Mouse (Mus musculus) hindbrain, embryonic 14.5 days (tissue): Measurements from ENCODE around the gene Fam120c. TPM values are rescaled to one million over a fixed set of nuclear protein-coding genes. Genes with fewer than 3 reads are reported as not detected.
"Not testable (repeated sequence)": the region's sequence is repeated elsewhere in the genome, so short reads cannot be mapped to it uniquely, and the experiment has no call there.

ENCODE experiments used
- ATAC-seq: fragments of 200-750 bp; cut with Nextera tagmentation; 2 replicates; pipeline ENCODE4 v1.8.0; 2017; ENCODE audit warnings: moderate number of reproducible peaks, mild to moderate bottlenecking, moderate TSS enrichment, moderate library complexity; ENCODE audit not compliant: low FRiP score
- DNase-seq: peaks from one replicate; pipeline ENCODE4 v3.0.0-alpha.2; 2015; ENCODE audit warnings: low spot score
- H3K27ac ChIP-seq: fragments of 300-500 bp; sonication (generic); 2 replicates; pipeline ENCODE4 v1.5.1; 2014; ENCODE audit warnings: mild to moderate bottlenecking, moderate library complexity
- H3K27me3 ChIP-seq: fragments of 300-500 bp; sonication (generic); 2 replicates; pipeline ENCODE4 v1.6.1; 2014; ENCODE audit warnings: mild to moderate bottlenecking, low read length, mixed read lengths; ENCODE audit not compliant: control insufficient read depth, insufficient read depth
- H3K36me3 ChIP-seq: fragments of 300-500 bp; sonication (generic); replicated peaks from 2 replicates; pipeline ENCODE4 v1.6.1; 2014; ENCODE audit not compliant: control insufficient read depth, insufficient read depth
- H3K4me1 ChIP-seq: fragments of 300-500 bp; sonication (generic); replicated peaks from 2 replicates; pipeline ENCODE4 v1.6.1; 2014; ENCODE audit warnings: antibody characterized with exemption, low read length, mixed read lengths; ENCODE audit not compliant: control insufficient read depth, insufficient read depth
- H3K4me2 ChIP-seq: fragments of 300-500 bp; sonication (generic); replicated peaks from 2 replicates; pipeline ENCODE4 v1.6.1; 2014; ENCODE audit warnings: mild to moderate bottlenecking, moderate library complexity
- H3K4me3 ChIP-seq: fragments of 300-500 bp; sonication (generic); replicated peaks from 2 replicates; pipeline ENCODE4 v1.5.1; 2014; ENCODE audit warnings: mild to moderate bottlenecking, low read length
- H3K9ac ChIP-seq: fragments of 300-500 bp; sonication (generic); 2 replicates; pipeline ENCODE4 v1.6.1; 2014
- H3K9me3 ChIP-seq: fragments of 300-500 bp; sonication (generic); 2 replicates; pipeline ENCODE4 v1.6.1; 2016; ENCODE audit warnings: low read length; ENCODE audit not compliant: control insufficient read depth
- WGBS: fragments of 180-500 bp; shearing (Covaris S2); extraction: QIAGEN DNeasy Blood & Tissue Kit; methylation state at CpG from one replicate; pipeline ENCODE4 v1.1.7; 2014; 5-methylcytosine and 5-hydroxymethylcytosine counted together
- polyA plus RNA-seq: library from polyadenylated mRNA; unstranded; fragments of >200 nt; fragmentation: Nextera tagmentation; extraction: Ambion mirVana; gene quantifications from 2 replicates; pipeline ENCODE4 v1.2.1, GENCODE M21; 2014

Gene Fam120c
- polyA plus RNA-seq, 1 experiment from 2014 or later: 9.5 TPM

GRCm38 (mm10) chrX:151418801-151419200 lies 74.8 kb downstream of the Fam120c start:
- ATAC-seq (no peak), DNase-seq (no peak)
- no peak overlapping the region for H3K9ac ChIP-seq
- H3K27ac ChIP-seq: no peak overlapping the region
- H3K4me2 ChIP-seq: no peak overlapping the region
- no peaks in the 10 kb centered on the region for H3K27me3 ChIP-seq
- no peaks in the 10 kb centered on the region for H3K36me3 ChIP-seq
- H3K9me3 ChIP-seq: no peaks in the 10 kb centered on the region
- 93% methylated on average over 10 of the region's 10 CpGs for WGBS
- no peak overlapping the region for H3K4me3 ChIP-seq
- no peaks in the 10 kb centered on the region for H3K4me1 ChIP-seq

- H3K9me3 ChIP-seq: no peaks in the 10 kb centered on the region
- no peaks in the 10 kb centered on the region for H3K36me3 ChIP-seq
- no peak overlapping the region for H3K4me2 ChIP-seq
- H3K27ac ChIP-seq: no peak overlapping the region
- 83% methylated on average over 1 of the region's 1 CpGs for WGBS
- H3K27me3 ChIP-seq: no peaks in the 10 kb centered on the region
- H3K4me1 ChIP-seq: no peaks in the 10 kb centered on the region
- no peak overlapping the region for H3K9ac ChIP-seq
- ATAC-seq (no peak), DNase-seq (no peak)
- H3K4me3 ChIP-seq: no peak overlapping the region
These were observed 76.8 kb downstream of the Fam120c start for GRCm38 (mm10) chrX:151420791-151421190.

DNA sequence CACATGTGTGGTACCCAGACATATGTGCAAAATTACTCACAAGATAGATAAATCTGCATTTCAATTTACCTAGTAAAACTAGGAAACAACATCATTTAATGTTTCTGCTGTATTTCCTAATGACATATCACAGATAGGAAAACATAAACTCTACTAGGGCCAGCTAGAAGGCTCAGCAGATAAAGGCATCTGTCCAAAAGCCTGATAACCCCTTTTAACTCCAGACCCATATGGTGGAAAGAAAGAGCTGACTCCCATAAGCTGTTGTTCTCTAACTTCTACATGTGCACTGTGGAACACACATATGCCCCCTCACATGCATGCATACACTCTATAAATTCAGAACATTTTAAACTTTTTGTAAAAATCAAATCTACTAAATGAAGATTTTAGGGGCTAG lies 99.7 kb downstream of the Fam120c start:
- DNase-seq (no peak), ATAC-seq (no peak)
- Histone ChIP-seq H3K4me2 (no peak overlapping the region), H3K27ac (no peak overlapping the region), H3K36me3 (no peaks in the 10 kb centered on the region), H3K27me3 (0 out of 2 replicates have a peak, but pooled peaks cover 6% of the 10 kb centered on the region), H3K9ac (no peak overlapping the region), H3K4me1 (no peaks in the 10 kb centered on the region), H3K9me3 (no peaks in the 10 kb centered on the region), H3K4me3 (no peak overlapping the region)

DNA sequence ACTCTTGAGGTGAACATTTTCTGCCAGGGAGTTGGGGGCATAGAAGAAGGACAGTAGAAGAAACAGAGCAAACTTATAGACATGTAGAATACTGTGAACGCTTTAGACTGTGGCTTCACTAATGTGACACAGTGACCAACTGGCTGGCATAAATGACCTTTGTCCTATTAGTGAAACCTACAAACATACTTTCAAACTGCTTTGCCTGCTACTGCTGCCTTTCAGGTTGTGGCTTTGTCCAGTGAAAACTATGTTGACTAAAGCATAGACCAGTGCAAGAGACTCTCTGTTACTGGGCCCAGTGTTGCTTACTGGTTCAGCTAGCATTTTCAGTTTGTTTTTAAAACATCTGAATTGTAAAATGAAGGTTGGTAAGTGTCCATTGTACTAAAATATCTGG lies 100.2 kb downstream of the Fam120c start:
- Histone ChIP-seq H3K27ac (no peak overlapping the region), H3K4me1 (no peaks in the 10 kb centered on the region), H3K36me3 (no peaks in the 10 kb centered on the region), H3K27me3 (0 out of 2 replicates have a peak, but pooled peaks cover 6% of the 10 kb centered on the region), H3K9me3 (no peaks in the 10 kb centered on the region), H3K4me2 (no peak overlapping the region), H3K4me3 (no peak overlapping the region), H3K9ac (no peak overlapping the region)
- 88% methylated on average over 1 of the region's 1 CpGs for WGBS
- ATAC-seq (no peak), DNase-seq (no peak)

DNA sequence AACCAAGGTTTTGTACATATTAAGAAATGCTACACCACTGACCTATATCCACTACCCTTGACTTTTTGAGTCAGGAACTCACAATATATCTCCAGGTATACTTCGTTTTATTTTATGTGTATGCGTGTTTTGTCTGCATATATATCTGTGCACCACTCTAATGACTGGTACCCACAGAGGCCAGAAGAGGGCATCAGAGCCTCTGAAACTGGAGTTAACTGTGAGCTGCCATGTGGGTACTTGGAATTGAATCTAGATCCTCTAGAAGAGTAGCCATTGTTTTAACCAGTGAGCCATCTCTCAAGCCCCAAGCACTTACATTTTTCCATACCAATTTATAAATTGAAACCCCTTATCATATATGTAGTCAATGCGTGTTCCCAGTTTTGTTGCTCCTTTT lies 144.2 kb downstream of the Fam120c start:
- Histone ChIP-seq H3K4me1 (no peaks in the 10 kb centered on the region), H3K9ac (no peak overlapping the region), H3K4me3 (no peak overlapping the region), H3K4me2 (no peak overlapping the region), H3K27me3 (no peaks in the 10 kb centered on the region), H3K27ac (no peak overlapping the region), H3K36me3 (no peaks in the 10 kb centered on the region), H3K9me3 (no peaks in the 10 kb centered on the region)
- WGBS: 88% methylated on average over 3 of the region's 3 CpGs
- DNase-seq (no peak), ATAC-seq (no peak)

- 90% methylated on average over 4 of the region's 4 CpGs for WGBS
- H3K4me1 ChIP-seq, ATAC-seq: not testable (repeated sequence)
These were observed 149.3 kb downstream of the Fam120c start for GRCm38 (mm10) chrX:151493269-151493668.

GRCm38 (mm10) chrX:151496596-151496995 lies 152.6 kb downstream of the Fam120c start:
- no peaks in the 10 kb centered on the region for H3K27me3 ChIP-seq
- no peak overlapping the region for H3K27ac ChIP-seq
- H3K4me2 ChIP-seq: no peak overlapping the region
- 0 out of 2 replicates have a peak, but pooled peaks cover 6% of the 10 kb centered on the region for H3K9me3 ChIP-seq
- DNase-seq (no peak), ATAC-seq (no peak)
- H3K4me1 ChIP-seq: no peaks in the 10 kb centered on the region
- H3K9ac ChIP-seq: no peak overlapping the region
- H3K36me3 ChIP-seq: no peaks in the 10 kb centered on the region
- no peak overlapping the region for H3K4me3 ChIP-seq
- WGBS: 95% methylated on average over 1 of the region's 1 CpGs

More at GRCm38 (mm10) chrX:151493269-151493668, 149.3 kb downstream of the Fam120c start:
- H3K9me3 ChIP-seq, H3K4me3 ChIP-seq, H3K27ac ChIP-seq, H3K4me2 ChIP-seq, H3K36me3 ChIP-seq, H3K27me3 ChIP-seq, H3K9ac ChIP-seq, DNase-seq: not testable (repeated sequence)

DNA sequence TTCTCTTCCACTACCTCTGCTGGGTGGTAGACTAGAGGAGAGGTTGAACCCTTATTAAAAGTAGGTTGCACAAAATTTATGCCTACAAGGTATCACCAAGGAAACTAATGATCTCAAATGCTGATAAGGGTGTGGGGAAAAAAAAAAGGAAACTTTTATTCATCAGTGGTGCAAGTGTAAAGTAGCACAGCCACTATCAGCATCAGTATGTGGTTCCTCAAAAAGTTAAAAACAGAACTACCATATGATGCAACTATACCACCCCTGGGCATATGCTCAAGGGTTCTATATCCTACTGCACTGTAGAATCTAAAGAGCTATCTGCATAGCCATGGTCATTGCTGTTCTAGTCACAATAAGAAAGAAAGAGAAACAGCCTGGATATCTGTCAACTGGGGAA lies 164.6 kb downstream of the Fam120c start:
- ATAC-seq: no peak
- Histone ChIP-seq H3K27me3 (no peaks in the 10 kb centered on the region), H3K9ac (no peak overlapping the region), H3K4me1 (no peaks in the 10 kb centered on the region), H3K4me2 (no peak overlapping the region), H3K36me3 (no peaks in the 10 kb centered on the region), H3K4me3 (no peak overlapping the region), H3K9me3 (no peaks in the 10 kb centered on the region), H3K27ac (no peak overlapping the region)
- DNase-seq: no peak

- Histone ChIP-seq H3K27me3 (no peaks in the 10 kb centered on the region), H3K9ac (no peak overlapping the region), H3K4me1 (no peaks in the 10 kb centered on the region), H3K4me3 (no peak overlapping the region), H3K36me3 (no peaks in the 10 kb centered on the region), H3K27ac (no peak overlapping the region), H3K9me3 (no peaks in the 10 kb centered on the region), H3K4me2 (no peak overlapping the region)
- DNase-seq: no peak
- ATAC-seq: no peak
- 95% methylated on average over 1 of the region's 1 CpGs for WGBS
These were observed 165.9 kb downstream of the Fam120c start for GRCm38 (mm10) chrX:151509906-151510305.

DNA sequence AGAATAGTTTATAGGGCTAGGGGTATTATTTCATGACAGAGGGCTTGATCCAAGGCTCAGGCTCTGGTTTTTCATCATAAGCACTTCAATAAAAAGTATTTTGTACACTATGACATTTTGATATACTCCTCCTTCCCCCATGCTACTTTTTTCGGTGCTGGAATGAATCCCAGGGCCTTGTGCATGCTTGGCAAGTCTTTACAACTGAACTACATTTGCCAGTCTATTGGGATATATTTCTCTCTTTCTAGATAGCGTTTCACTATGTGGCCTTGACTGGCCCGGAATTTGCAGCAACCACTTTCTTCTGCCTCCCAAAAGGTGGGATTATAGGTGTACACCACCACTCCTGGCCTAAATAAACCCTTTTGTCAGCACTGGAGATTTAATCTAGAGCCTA lies 169.1 kb downstream of the Fam120c start:
- no peaks in the 10 kb centered on the region for H3K4me1 ChIP-seq
- ATAC-seq (no peak), DNase-seq (no peak)
- no peaks in the 10 kb centered on the region for H3K36me3 ChIP-seq
- H3K4me3 ChIP-seq: no peak overlapping the region
- 86% methylated on average over 3 of the region's 3 CpGs for WGBS
- no peak overlapping the region for H3K9ac ChIP-seq
- H3K9me3 ChIP-seq: no peaks in the 10 kb centered on the region
- H3K4me2 ChIP-seq: no peak overlapping the region
- H3K27ac ChIP-seq: no peak overlapping the region
- no peaks in the 10 kb centered on the region for H3K27me3 ChIP-seq
